Mouse (Mus musculus) stomach, postnatal 0 days (tissue): ENCODE measurements around the gene Prcd. TPM values are rescaled to one million over a fixed set of nuclear protein-coding genes. Genes with fewer than 3 reads are reported as not detected.

Experiments used
- ATAC-seq: fragments of 200-750 bp; cut with Nextera tagmentation; 2 replicates; pipeline ENCODE4 v1.8.0; 2017; ENCODE audit not compliant: low FRiP score, low TSS enrichment
- DNase-seq: peaks from one replicate; pipeline ENCODE4 v3.0.0-alpha.2; 2016; ENCODE audit warnings: low spot score
- H3K27ac ChIP-seq: fragments of 300-500 bp; sonication (generic); replicated peaks from 2 replicates; pipeline ENCODE4 v1.5.1; 2014; ENCODE audit warnings: mild to moderate bottlenecking, control low read depth
- H3K27me3 ChIP-seq: fragments of 300-500 bp; sonication (generic); 2 replicates; pipeline ENCODE4 v1.6.1; 2014; ENCODE audit warnings: low read length; ENCODE audit not compliant: control insufficient read depth, insufficient read depth
- H3K36me3 ChIP-seq: fragments of 300-500 bp; sonication (generic); 2 replicates; pipeline ENCODE4 v1.6.1; 2014; ENCODE audit warnings: low read length, mixed read lengths; ENCODE audit not compliant: control insufficient read depth, insufficient read depth
- H3K4me1 ChIP-seq: fragments of 300-500 bp; sonication (generic); replicated peaks from 2 replicates; pipeline ENCODE4 v1.6.1; 2014; ENCODE audit warnings: antibody characterized with exemption; ENCODE audit not compliant: control insufficient read depth, insufficient read depth
- H3K4me2 ChIP-seq: fragments of 300-500 bp; sonication (generic); replicated peaks from 2 replicates; pipeline ENCODE4 v1.6.1; 2014; ENCODE audit warnings: low read depth, mild to moderate bottlenecking, control low read depth, moderate library complexity
- H3K4me3 ChIP-seq: fragments of 300-500 bp; sonication (generic); 2 replicates; pipeline ENCODE4 v1.5.1; 2014; ENCODE audit warnings: low read depth, low read length, control low read depth
- H3K9ac ChIP-seq: fragments of 300-500 bp; sonication (generic); 2 replicates; pipeline ENCODE4 v1.6.1; 2014; ENCODE audit warnings: mild to moderate bottlenecking, low read length, control low read depth, mixed read lengths
- H3K9me3 ChIP-seq: fragments of 300-500 bp; sonication (generic); 2 replicates; pipeline ENCODE4 v1.6.1; 2016; ENCODE audit warnings: low read length; ENCODE audit not compliant: control insufficient read depth
- CTCF ChIP-seq: IDR thresholded peaks from 2 replicates; pipeline ENCODE4 v1.5.1; 2016; ENCODE audit warnings: antibody characterized with exemption, low read depth, mild to moderate bottlenecking, moderate library complexity
- EP300 ChIP-seq: optimal IDR thresholded peaks from 2 replicates; pipeline ENCODE3; 2016; ENCODE audit warnings: antibody characterized with exemption
- WGBS: fragments of 180-500 bp; shearing (Covaris S2); extraction: QIAGEN DNeasy Blood & Tissue Kit; methylation state at CpG from one replicate; pipeline ENCODE4 v1.1.7; 2014; 5-methylcytosine and 5-hydroxymethylcytosine counted together
- polyA plus RNA-seq: library from polyadenylated mRNA; unstranded; fragments of >200 nt; fragmentation: Nextera tagmentation; extraction: Ambion mirVana; gene quantifications from 2 replicates; pipeline ENCODE4 v1.2.1, GENCODE M21; 2015

Prcd gene
- polyA plus RNA-seq, 1 experiment from 2014 or later = 2.6 TPM

GRCm38 (mm10) chr11:116658238-116658637, 4.9 kb downstream of the Prcd start:
- no peak overlapping the region for H3K9ac ChIP-seq

DNA sequence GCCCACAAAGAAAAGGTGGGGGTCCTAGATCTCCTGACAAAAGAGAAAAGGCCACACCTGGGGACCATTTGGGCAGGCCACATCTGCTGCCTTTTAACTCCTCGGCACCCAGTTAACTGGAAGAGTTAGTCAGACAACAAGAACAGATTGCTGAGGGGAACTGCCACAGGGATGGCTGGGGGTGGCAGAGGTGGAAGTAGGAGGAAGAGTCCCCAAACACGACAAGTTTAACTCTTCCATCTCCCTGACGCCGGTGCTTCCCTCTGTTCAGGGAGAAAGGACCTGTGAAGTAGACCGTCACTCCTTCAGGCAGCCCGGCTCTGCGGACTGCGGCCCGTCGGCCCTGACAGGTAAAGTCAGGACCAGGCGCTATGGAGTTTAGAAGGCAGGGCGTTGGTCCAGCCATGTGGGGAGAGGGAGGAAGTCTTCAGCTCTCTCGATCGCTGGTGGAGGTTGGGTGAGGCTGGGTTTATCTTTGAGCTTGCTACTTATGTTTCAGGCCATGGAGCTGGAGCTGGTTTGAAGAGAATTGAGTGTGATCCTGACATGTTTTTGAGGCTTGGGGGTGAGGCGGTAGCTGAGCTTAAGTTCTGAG, 5.8 kb downstream of the Prcd start:
- Histone ChIP-seq H3K27me3 (no peaks in the 10 kb centered on the region), H3K27ac (no peak overlapping the region), H3K36me3 (no peaks in the 10 kb centered on the region), H3K4me2 (no peak overlapping the region), H3K4me3 (no peak overlapping the region), H3K9me3 (no peaks in the 10 kb centered on the region), H3K9ac (no peak overlapping the region), H3K4me1 (0 out of 2 replicates have a peak, but pooled peaks cover 3% of the 10 kb centered on the region)
- ATAC-seq = no peak
- DNase-seq = no peak
- WGBS = 79% methylated on average over 15 of the region's 15 CpGs
- TF ChIP-seq CTCF (no peak), EP300 (no peak)

More at GRCm38 (mm10) chr11:116658238-116658637, 4.9 kb downstream of the Prcd start:
- Histone ChIP-seq H3K36me3 (no peaks in the 10 kb centered on the region), H3K4me2 (no peak overlapping the region; the same call in 1 of the 2 replicates), H3K27ac (peak overlapping the region; percentile 37), H3K4me3 (no peak overlapping the region), H3K27me3 (no peaks in the 10 kb centered on the region), H3K9me3 (no peaks in the 10 kb centered on the region), H3K4me1 (0 out of 2 replicates have a peak, but pooled peaks cover 3% of the 10 kb centered on the region)
- 0 out of 2 replicates have a peak, but pooled peaks have one; percentile 19 for ATAC-seq
- WGBS = 61% methylated on average over 10 of the region's 10 CpGs
- TF ChIP-seq EP300 = no peak
- TF ChIP-seq CTCF = no peak
- no peak for DNase-seq

DNA sequence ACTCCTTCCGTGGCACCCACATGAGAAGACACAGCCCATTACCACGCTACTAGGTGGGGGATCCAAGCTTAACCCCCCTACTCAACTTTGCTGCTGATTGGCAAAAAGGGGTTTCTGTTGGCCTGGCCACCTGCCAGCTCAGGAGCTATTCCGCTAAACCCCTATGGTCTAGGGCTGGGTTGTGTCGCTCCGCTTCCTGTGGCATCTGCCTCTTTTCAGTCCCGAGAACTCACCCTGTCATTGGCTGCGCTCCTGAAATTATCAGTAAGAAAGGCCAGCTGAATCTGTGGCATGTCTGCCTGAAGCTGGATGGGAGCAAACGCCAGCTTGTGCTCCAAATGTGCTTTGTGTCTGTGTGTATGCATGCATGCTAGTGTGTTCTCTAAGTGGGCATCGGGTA, 6.8 kb downstream of the Prcd start:
- Histone ChIP-seq H3K4me2 (no peak overlapping the region), H3K27ac (no peak overlapping the region), H3K4me1 (0 out of 2 replicates have a peak, but pooled peaks cover 3% of the 10 kb centered on the region), H3K4me3 (no peak overlapping the region), H3K27me3 (no peaks in the 10 kb centered on the region), H3K9ac (no peak overlapping the region), H3K36me3 (no peaks in the 10 kb centered on the region), H3K9me3 (no peaks in the 10 kb centered on the region)
- 70% methylated on average over 9 of the region's 9 CpGs for WGBS
- no peak for TF ChIP-seq CTCF
- TF ChIP-seq EP300 = no peak
- ATAC-seq (no peak), DNase-seq (no peak)

- DNase-seq (no peak), ATAC-seq (no peak)
- TF ChIP-seq CTCF (no peak), EP300 (no peak)
- no peak overlapping the region for H3K9ac ChIP-seq
- H3K4me2 ChIP-seq = no peak overlapping the region
- WGBS = 40% methylated on average over 12 of the region's 13 CpGs
- H3K27me3 ChIP-seq = no peaks in the 10 kb centered on the region
- H3K4me3 ChIP-seq = no peak overlapping the region
- H3K4me1 ChIP-seq = 0 out of 2 replicates have a peak, but pooled peaks cover 3% of the 10 kb centered on the region
- no peak overlapping the region for H3K27ac ChIP-seq
- H3K36me3 ChIP-seq = no peaks in the 10 kb centered on the region
- no peaks in the 10 kb centered on the region for H3K9me3 ChIP-seq
Measured at GRCm38 (mm10) chr11:116661291-116661947, 8.1 kb downstream of the Prcd start.

DNA sequence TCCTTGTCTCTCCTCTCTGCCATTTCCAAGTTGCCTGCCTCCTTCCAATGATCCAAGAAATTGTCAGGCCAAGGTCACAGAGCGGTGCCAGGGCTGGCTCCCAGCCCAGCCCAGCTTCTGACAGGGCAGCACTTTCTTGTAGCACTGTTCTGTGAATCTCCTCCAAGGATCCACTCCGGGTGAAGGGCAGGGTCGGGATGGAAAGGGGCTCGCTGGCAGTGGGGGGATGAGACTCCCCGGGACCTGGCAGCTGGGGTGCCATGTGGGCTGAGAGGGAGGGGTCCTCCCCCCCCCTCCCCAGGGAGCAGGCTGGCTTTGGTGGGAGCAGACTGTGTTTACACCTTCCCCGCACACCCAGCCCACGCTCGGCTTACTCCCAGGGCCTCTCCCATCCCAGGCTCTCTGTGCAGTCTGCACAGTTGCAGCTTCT, 8.6 kb downstream of the Prcd start:
- no peak for TF ChIP-seq EP300
- TF ChIP-seq CTCF = no peak
- Histone ChIP-seq H3K4me3 (no peak overlapping the region), H3K27me3 (no peaks in the 10 kb centered on the region), H3K4me2 (no peak overlapping the region), H3K27ac (no peak overlapping the region), H3K9me3 (no peaks in the 10 kb centered on the region), H3K36me3 (no peaks in the 10 kb centered on the region), H3K4me1 (0 out of 2 replicates have a peak, but pooled peaks cover 3% of the 10 kb centered on the region), H3K9ac (no peak overlapping the region)
- no peak for ATAC-seq
- DNase-seq = no peak
- 60% methylated on average over 8 of the region's 8 CpGs for WGBS

- Histone ChIP-seq H3K4me1 (0 out of 2 replicates have a peak, but pooled peaks cover 3% of the 10 kb centered on the region), H3K9ac (no peak overlapping the region), H3K4me3 (no peak overlapping the region), H3K4me2 (no peak overlapping the region), H3K27me3 (no peaks in the 10 kb centered on the region), H3K9me3 (no peaks in the 10 kb centered on the region), H3K36me3 (no peaks in the 10 kb centered on the region), H3K27ac (no peak overlapping the region)
- DNase-seq (no peak), ATAC-seq (no peak)
- no peak for TF ChIP-seq CTCF
- no peak for TF ChIP-seq EP300
- WGBS = 49% methylated on average over 10 of the region's 10 CpGs
Measured at GRCm38 (mm10) chr11:116665289-116665688, 12.0 kb downstream of the Prcd start.
